Mouse (Mus musculus): ENCODE results near the gene Gpx2.

Gene Gpx2

GRCm38 (mm10) chr12:76795350-76795749, at the start of gene Gpx2:
TSS of gene Gpx2 (minus strand) at chr12:76795554.
- DNase-seq = no peak

DNA sequence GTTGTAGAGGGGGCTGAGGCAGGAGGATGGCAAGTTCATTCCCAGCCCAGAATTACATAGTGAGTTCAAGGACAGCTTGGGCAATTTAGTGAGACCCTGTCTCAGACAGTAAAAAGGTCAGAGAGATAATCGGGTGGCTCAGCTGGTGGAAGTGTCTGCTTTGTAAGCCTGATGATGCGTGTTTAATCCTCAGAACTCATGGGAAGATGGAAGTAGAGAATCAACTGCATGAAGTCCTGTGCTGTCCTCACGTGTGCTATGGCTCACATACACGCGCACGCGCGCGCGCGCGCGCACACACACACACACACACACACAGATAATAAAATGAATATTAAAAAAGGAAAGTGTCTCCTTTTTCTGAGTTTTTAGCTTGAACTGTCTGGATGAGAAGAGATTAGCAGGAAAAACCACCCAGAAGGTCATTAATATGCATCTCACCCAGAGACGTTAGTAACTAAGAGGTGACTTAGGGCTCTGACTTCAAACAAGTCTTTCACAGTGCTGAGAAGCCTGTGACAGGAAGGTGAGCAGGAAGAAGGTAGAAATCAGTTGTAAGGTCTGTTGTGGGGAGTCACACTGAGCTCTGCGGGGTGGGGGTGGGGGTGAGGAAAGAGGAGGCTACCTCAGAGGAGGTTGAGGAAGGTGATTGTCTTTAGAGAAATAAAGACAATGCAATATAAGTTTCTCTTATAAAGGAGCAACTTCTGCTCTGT, 49.1 kb upstream of the Gpx2 start:
- DNase-seq = no peak

DNA sequence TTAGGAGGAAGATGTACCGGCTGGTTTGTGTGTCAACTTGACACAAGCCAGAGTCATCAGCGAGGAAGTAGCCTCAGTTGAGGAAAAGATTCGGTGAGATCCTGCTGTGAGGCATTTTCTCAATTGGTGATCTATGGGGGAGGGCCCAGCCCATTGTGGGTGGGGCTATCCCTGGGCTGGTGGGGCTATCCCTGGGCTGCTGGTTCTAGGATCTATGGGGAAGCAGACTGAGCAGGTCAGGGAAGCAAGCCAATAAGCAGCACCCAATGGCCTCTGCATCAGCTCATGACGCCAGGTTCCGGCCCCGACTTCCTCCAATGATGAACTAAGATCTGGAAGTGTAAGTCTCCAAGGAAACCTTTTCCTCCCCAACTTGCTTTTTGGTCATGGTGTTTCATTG, 44.7 kb upstream of the Gpx2 start:
- DNase-seq = peak; percentile 49

DNA sequence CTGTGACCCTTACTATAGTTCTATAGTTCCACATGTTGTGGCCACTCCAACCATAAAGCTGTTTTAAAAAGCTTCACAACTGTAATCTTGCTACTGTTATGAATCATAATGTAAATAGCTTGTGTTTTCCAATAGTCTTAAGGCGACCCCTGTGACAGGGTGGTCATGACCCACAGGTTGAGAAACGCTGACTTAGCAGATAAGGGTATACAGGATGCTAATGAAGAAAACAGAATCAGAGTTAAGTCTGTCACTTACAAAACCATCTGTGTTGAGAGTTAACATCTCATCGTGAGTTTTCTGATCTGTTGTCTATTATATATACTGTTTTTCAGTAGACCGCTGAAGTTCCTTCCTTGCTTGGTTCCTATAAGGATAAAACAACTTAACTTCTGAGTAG, 43.9 kb upstream of the Gpx2 start:
- DNase-seq = no peak

DNA sequence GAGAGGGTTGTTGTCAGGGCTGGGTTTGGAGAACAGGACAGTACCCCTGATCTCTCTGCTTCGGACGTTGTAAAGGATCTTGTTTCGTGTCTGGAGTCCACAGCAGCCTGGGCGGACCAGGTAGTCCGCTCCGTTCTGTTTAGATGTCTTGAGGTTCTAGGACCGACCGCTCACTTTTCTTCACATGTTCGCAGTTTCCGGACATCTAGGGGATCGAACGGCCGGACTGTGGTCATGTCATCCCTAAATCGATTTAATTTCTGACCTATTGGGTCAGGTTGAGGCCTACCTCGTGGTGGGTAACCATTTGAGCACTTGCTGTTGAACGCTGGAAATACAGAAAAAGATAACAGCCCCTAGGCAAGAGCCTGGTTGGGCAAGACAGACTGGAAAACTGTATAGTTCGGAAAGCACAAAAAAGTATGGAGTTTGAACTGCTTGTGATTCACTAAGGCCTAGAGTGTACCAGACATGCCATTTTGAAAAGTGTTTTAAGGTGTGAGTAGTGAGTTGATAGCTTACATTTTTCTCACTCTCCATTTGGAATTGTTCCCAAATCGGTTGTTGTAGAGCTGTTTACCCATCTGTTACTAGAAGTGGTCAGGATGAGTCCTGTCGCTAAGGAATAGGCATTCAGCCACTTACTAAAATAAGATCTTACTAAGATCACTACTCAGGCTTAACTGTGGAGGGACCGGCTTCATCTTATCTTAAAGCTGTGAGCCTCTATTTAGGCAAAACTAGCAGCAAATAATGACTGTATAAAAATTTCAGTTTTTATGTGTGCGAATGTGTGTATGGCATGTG, 42.7 kb upstream of the Gpx2 start:
- no peak for DNase-seq

GRCm38 (mm10) chr12:76837101-76837843, 41.9 kb upstream of the Gpx2 start:
- peak; percentile 99 for DNase-seq

DNA sequence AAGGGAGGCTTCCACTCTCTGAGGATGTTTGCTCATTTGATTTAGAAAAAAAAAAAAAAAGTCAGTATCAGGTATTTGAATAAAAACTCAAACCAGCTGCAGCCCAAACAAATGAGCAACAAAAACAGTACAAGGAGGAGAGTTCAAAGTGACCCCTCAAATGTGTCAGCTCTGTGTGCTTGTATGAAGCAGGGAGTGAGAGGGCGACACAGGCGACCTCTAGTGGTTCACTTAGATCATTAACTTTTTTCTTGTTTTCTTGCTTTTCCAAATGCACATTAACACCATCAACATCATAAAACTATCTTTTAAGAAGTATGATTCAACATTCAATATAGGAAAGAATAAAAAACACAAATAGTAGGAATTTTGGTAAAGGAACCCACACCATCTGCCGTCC, 37.4 kb upstream of the Gpx2 start:
- no peak for DNase-seq

GRCm38 (mm10) chr12:76825283-76825682, 29.9 kb upstream of the Gpx2 start:
- DNase-seq = no peak

DNA sequence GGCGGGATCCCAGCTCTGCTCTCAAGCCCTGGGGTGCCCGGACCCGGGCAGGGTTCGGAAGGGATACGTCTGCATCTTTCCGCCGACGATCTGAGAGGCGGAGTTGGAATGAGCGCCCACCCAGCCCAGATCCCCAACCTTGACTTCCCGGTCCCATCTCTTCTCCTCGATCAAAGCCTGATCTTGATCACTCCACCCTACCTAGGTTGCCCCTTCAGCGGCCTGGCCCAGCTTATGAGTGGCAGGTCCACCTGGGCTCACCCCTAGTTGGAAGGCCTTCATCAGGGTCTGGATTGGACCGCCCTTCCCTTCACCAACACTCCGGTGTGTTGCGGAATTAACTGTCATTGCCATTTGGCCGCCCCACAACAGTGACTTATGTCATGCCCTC, 27.3 kb upstream of the Gpx2 start, which contains the start of gene Rab15:
Rab15 (minus strand) TSS at position 258 of the 391 bp plus-strand sequence.
- DNase-seq = peak; percentile 65

GRCm38 (mm10) chr12:76822002-76822650, 26.8 kb upstream of the Gpx2 start:
- DNase-seq = peak; percentile 74

DNA sequence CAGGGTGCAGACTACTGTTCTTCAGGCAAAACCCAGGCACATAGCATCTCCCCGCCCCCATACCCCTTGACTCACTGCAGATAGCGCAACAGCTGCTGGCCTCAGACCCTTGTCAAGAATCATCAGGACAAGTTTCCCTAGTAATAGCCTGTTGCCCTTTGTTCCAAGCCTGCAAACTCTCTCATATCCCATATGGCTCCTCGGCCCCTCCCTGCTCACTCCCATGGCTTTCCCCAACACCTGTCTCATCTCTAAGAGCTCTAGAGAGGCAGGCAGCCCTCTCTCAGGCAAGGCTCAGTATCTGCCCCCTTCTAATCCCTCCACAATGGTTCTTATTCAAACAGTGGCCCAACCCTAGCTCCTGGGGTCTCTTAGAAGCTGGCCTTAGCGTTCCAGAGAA, 25.3 kb upstream of the Gpx2 start:
- DNase-seq = no peak

GRCm38 (mm10) chr12:76819816-76820215, 24.5 kb upstream of the Gpx2 start:
- DNase-seq = no peak

GRCm38 (mm10) chr12:76818908-76819307, 23.6 kb upstream of the Gpx2 start:
- no peak for DNase-seq

GRCm38 (mm10) chr12:76818120-76818519, 22.8 kb upstream of the Gpx2 start:
- no peak for DNase-seq

DNA sequence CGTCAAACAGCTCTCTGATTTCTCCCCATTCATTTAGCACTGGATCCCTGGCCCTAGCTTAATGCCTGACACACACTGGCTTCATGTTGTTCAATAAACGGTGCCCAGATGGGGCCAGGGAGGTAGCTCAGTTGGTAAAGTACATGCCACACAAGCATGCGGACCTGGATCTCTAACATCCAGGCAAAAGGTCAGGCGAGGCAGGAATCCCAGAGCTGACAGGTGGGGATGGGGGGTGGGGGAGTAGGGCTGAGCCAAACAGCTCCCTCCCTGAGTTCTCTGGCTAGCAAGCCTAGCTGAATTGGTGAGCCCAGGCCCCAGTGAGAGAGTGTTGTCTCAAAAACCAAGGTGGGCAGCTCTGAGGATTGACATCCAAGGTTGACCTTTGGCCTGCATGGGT, 21.8 kb upstream of the Gpx2 start:
- peak; percentile 72 for DNase-seq

DNA sequence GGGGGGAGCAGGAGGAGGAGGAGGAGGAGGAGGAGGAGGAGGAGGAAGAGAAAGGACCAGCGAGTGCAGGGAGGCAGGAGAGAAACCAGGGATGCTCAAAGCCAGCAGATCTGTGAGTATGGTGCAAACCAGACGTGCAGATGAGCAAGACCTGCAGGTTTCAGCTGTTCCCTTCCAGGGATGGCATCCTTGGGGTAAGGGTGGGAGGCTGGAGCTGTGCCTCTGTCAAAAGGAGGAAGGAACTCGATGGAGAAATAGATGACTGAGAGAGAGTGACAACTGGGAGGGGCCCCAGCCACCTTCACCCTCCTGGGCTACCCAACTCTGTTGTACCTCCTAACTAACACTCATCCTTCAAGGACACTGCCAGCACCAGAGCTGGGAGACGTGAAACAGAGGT, 21.4 kb upstream of the Gpx2 start:
- no peak for DNase-seq

DNA sequence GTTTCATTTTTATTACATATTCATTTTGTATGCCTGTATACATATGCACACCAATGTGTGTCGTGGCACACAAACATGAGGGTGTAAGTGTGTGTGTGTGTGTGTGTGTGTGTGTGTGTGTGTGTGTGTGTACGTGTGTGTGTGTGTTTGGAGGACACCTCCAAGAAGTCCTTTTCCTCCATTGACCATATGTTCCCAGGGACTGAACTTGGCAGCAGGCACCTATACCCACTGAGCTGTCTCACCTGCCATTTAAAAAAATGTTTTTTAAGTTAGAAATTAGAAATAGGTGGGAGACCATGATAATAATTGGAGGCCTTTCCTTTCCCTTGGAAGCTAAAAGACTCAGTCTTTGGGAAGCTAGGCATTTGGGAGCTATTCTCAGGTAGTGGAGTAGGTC, 18.8 kb upstream of the Gpx2 start:
- DNase-seq = peak; percentile 68

GRCm38 (mm10) chr12:76813543-76813942, 18.2 kb upstream of the Gpx2 start:
- no peak for DNase-seq

DNA sequence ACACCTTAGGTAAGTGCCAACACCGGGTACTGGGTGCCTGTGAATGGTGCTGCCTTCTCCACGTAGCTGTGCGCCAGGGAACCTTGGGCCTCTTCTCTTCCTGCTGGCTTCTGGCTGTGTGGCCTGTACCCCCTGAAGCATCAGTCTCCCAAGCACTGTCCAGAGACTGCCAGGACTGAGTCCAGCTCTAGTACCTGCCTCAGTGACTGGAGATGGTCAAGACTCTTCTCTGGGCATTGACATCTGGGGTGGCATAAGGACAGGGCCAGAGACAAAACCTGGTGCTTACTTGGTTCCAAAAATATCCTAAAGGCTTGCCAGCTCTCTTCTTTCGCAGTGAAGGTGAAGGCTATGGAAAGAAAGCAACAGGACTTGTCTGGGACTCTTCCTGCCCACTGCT, 15.7 kb upstream of the Gpx2 start:
- peak; percentile 77 for DNase-seq

- DNase-seq = no peak
Measured at GRCm38 (mm10) chr12:76810491-76810890, 15.1 kb upstream of the Gpx2 start.

DNA sequence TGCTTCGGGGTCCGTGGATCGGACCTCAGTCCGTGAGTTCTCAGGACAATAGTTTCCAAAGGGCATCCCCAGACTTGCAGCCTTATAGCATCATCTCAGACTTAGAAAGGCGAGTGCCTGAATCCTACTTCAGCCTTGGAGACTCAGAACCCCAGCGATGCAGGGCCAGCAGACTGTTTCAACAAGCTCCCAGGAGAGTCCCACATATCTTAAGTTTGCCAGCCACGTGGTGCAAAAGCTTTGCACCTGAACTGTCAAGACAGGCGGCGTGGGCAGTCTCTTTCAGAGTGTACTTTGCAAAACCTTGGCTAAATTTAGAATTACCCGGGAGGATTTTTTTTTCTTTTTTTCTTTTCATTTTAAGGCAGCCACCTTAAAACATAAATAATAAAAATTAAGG, 12.4 kb upstream of the Gpx2 start:
- no peak for DNase-seq

GRCm38 (mm10) chr12:76805056-76805811, 9.9 kb upstream of the Gpx2 start:
- peak; percentile 99 for DNase-seq

Data from cerebellum, adult 11-12 months (tissue).